ENCODE assay signal across 24 mouse cellular contexts in genomic region chr16:14117299-14117698, GRCm38 (mm10).
"Had no signal": no experiment of that assay in that cellular context is flagged by ENCODE, and none has a peak within 500 bp of the region (broad histone marks: within the 10 kb centered on the region; RNA-seq: fewer than 3 reads in every experiment).

No protein-coding gene starts in this region.

- H3K4me3 ChIP-seq: heart, embryonic 10.5 days; heart, embryonic 12.5 days; hindbrain, embryonic 10.5 days; hindbrain, embryonic 12.5 days; intestine, embryonic 15.5 days; layer of hippocampus, adult 2 months; limb, embryonic 13.5 days; limb, embryonic 15.5 days; liver, embryonic 13.5 days had no signal

- H3K9me3 ChIP-seq: heart, embryonic 10.5 days; heart, embryonic 12.5 days; hindbrain, embryonic 10.5 days; hindbrain, embryonic 12.5 days; intestine, embryonic 15.5 days; limb, embryonic 13.5 days; limb, embryonic 15.5 days; liver, embryonic 13.5 days had no signal

- H3K4me2 ChIP-seq: heart, embryonic 12.5 days; hindbrain, embryonic 12.5 days; hindbrain, embryonic 14.5 days; intestine, embryonic 15.5 days; limb, embryonic 13.5 days; limb, embryonic 15.5 days; liver, embryonic 13.5 days had no signal

- H3K4me1 ChIP-seq: heart, embryonic 10.5 days; hindbrain, embryonic 10.5 days; hindbrain, embryonic 12.5 days; intestine, embryonic 15.5 days; limb, embryonic 13.5 days; limb, embryonic 15.5 days; liver, embryonic 13.5 days had no signal

- H3K9ac ChIP-seq: heart, embryonic 12.5 days; hindbrain, embryonic 12.5 days; hindbrain, embryonic 14.5 days; intestine, embryonic 15.5 days; limb, embryonic 13.5 days; limb, embryonic 15.5 days; liver, embryonic 13.5 days had no signal

- H3K27me3 ChIP-seq: heart, embryonic 12.5 days; hindbrain, embryonic 12.5 days; intestine, embryonic 15.5 days; limb, embryonic 13.5 days; limb, embryonic 15.5 days; liver, embryonic 13.5 days had no signal

- H3K27ac ChIP-seq: heart, embryonic 10.5 days; hindbrain, embryonic 10.5 days; hindbrain, embryonic 12.5 days; hindbrain, embryonic 14.5 days; intestine, embryonic 15.5 days; layer of hippocampus, adult 2 months; limb, embryonic 13.5 days; limb, embryonic 15.5 days; liver, embryonic 13.5 days had no signal

- ATAC-seq: hindbrain, embryonic 16.5 days; inflammation-experienced regulatory T-cells, adult 6 months; intestine, embryonic 15.5 days; intestine, postnatal 0 days had no signal

- DNase-seq: gastrocnemius, postnatal 25 days; heart, adult 18-20 months; heart, postnatal 14 days; heart, postnatal 4 days; kidney, adult 18-20 months; kidney, adult 8-10 months; kidney, postnatal 10 days; kidney, postnatal 25 days; kidney, postnatal 4 days; layer of hippocampus, postnatal 36 days; left cerebral cortex, postnatal 4 days; liver, embryonic 13.5 days had no signal
